Mouse (Mus musculus) stomach, postnatal 0 days (tissue): ENCODE data around the gene Agpat4. TPM values are rescaled to one million over a fixed set of nuclear protein-coding genes. Genes with fewer than 3 reads are reported as not detected.
"Not testable (repeated sequence)": the region's sequence is repeated elsewhere in the genome, so short reads cannot be mapped to it uniquely, and the experiment has no call there.

ENCODE experiments used
- ATAC-seq: fragments of 200-750 bp; cut with Nextera tagmentation; 2 replicates; pipeline ENCODE4 v1.8.0; 2017; ENCODE audit not compliant: low FRiP score, low TSS enrichment
- DNase-seq: peaks from one replicate; pipeline ENCODE4 v3.0.0-alpha.2; 2016; ENCODE audit warnings: low spot score
- H3K27ac ChIP-seq: fragments of 300-500 bp; sonication (generic); replicated peaks from 2 replicates; pipeline ENCODE4 v1.5.1; 2014; ENCODE audit warnings: mild to moderate bottlenecking, control low read depth
- H3K27me3 ChIP-seq: fragments of 300-500 bp; sonication (generic); 2 replicates; pipeline ENCODE4 v1.6.1; 2014; ENCODE audit warnings: low read length; ENCODE audit not compliant: control insufficient read depth, insufficient read depth
- H3K36me3 ChIP-seq: fragments of 300-500 bp; sonication (generic); 2 replicates; pipeline ENCODE4 v1.6.1; 2014; ENCODE audit warnings: low read length, mixed read lengths; ENCODE audit not compliant: control insufficient read depth, insufficient read depth
- H3K4me1 ChIP-seq: fragments of 300-500 bp; sonication (generic); replicated peaks from 2 replicates; pipeline ENCODE4 v1.6.1; 2014; ENCODE audit warnings: antibody characterized with exemption; ENCODE audit not compliant: control insufficient read depth, insufficient read depth
- H3K4me2 ChIP-seq: fragments of 300-500 bp; sonication (generic); replicated peaks from 2 replicates; pipeline ENCODE4 v1.6.1; 2014; ENCODE audit warnings: low read depth, mild to moderate bottlenecking, control low read depth, moderate library complexity
- H3K4me3 ChIP-seq: fragments of 300-500 bp; sonication (generic); 2 replicates; pipeline ENCODE4 v1.5.1; 2014; ENCODE audit warnings: low read depth, low read length, control low read depth
- H3K9ac ChIP-seq: fragments of 300-500 bp; sonication (generic); 2 replicates; pipeline ENCODE4 v1.6.1; 2014; ENCODE audit warnings: mild to moderate bottlenecking, low read length, control low read depth, mixed read lengths
- H3K9me3 ChIP-seq: fragments of 300-500 bp; sonication (generic); 2 replicates; pipeline ENCODE4 v1.6.1; 2016; ENCODE audit warnings: low read length; ENCODE audit not compliant: control insufficient read depth
- CTCF ChIP-seq: IDR thresholded peaks from 2 replicates; pipeline ENCODE4 v1.5.1; 2016; ENCODE audit warnings: antibody characterized with exemption, low read depth, mild to moderate bottlenecking, moderate library complexity
- EP300 ChIP-seq: optimal IDR thresholded peaks from 2 replicates; pipeline ENCODE3; 2016; ENCODE audit warnings: antibody characterized with exemption
- whole genome bisulfite sequencing: fragments of 180-500 bp; shearing (Covaris S2); extraction: QIAGEN DNeasy Blood & Tissue Kit; methylation state at CpG from one replicate; pipeline ENCODE4 v1.1.7; 2014; 5-methylcytosine and 5-hydroxymethylcytosine counted together
- polyA plus RNA-seq: library from polyadenylated mRNA; unstranded; fragments of >200 nt; fragmentation: Nextera tagmentation; extraction: Ambion mirVana; gene quantifications from 2 replicates; pipeline ENCODE4 v1.2.1, GENCODE M21; 2015

The Agpat4 gene
- polyA plus RNA-seq, 1 experiment from 2014 or later = 18.7 TPM

- no peak overlapping the region for H3K9ac ChIP-seq
- no peak for DNase-seq
- no peak overlapping the region for H3K27ac ChIP-seq
- H3K4me2 ChIP-seq = no peak overlapping the region
- no peaks in the 10 kb centered on the region for H3K9me3 ChIP-seq
- no peak for TF ChIP-seq EP300
- TF ChIP-seq CTCF = no peak; the same call in 1 of the 2 replicates
- H3K4me1 ChIP-seq = no peaks in the 10 kb centered on the region
- 41% methylated on average over 6 of the region's 6 CpGs for WGBS
- ATAC-seq = no peak
- H3K36me3 ChIP-seq = peaks cover 10% of the 10 kb centered on the region
- no peaks in the 10 kb centered on the region for H3K27me3 ChIP-seq
- no peak overlapping the region for H3K4me3 ChIP-seq
These were observed 103.4 kb downstream of the Agpat4 start for GRCm38 (mm10) chr17:12221926-12222325.

DNA sequence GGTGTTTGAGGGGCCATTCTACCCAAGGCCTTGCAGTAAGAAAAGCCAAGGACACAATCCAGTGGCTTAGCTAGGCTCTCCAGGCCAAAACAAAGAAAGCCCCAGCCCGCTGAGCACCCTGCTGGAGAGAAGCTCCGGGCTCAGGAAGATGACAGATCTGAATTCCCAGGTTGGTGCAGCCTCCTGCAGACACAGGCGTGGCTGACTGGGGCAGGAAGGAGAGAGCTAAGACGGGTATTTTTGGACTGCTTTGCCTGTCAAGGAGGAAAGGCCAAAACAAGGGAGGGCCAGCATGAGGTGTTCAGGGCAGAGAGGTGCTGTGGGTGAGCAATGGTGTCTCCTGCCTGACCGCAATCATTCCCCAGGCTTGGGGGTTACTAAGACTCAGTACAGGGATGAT is 105.2 kb downstream of the Agpat4 start:
- H3K9ac ChIP-seq = 0 out of 2 replicates have a peak overlapping the region, but pooled peaks have one; percentile 4
- 53% methylated on average over 5 of the region's 5 CpGs for WGBS
- no peak overlapping the region for H3K4me3 ChIP-seq
- no peaks in the 10 kb centered on the region for H3K27me3 ChIP-seq
- ATAC-seq (no peak), DNase-seq (no peak)
- H3K4me1 ChIP-seq = no peaks in the 10 kb centered on the region
- TF ChIP-seq CTCF (no peak), EP300 (no peak)
- no peak overlapping the region for H3K27ac ChIP-seq
- no peaks in the 10 kb centered on the region for H3K9me3 ChIP-seq
- H3K4me2 ChIP-seq = no peak overlapping the region
- H3K36me3 ChIP-seq = peaks cover 8% of the 10 kb centered on the region; the same call in 1 of the 2 replicates

DNA sequence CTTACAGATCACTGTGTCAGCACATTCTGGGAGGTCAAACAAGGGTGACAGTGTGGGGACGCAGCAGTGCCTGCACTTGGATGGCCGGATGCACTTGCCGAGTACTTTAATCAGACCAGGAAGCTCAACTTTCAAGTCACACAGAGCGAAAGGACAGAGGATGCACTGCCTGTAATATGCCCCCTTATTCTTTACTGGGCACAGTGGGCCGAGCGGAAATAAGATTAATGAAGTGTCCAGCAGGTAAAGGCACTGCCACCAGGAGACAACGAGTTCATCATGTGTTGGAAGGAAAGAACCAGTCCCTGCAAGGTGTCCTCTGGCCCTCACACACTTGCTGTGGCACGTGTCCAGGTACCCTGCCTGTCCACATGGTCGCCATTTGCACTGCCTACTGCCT is 105.6 kb downstream of the Agpat4 start:
- 0 out of 2 replicates have a peak, but pooled peaks have one; percentile 6 for ATAC-seq
- Histone ChIP-seq H3K4me2 (no peak overlapping the region), H3K4me3 (no peak overlapping the region), H3K36me3 (peaks cover 9% of the 10 kb centered on the region; the same call in 1 of the 2 replicates), H3K9ac (no peak overlapping the region), H3K27me3 (no peaks in the 10 kb centered on the region), H3K4me1 (no peaks in the 10 kb centered on the region), H3K9me3 (no peaks in the 10 kb centered on the region), H3K27ac (no peak overlapping the region)
- no peak for DNase-seq
- TF ChIP-seq CTCF = no peak
- no peak for TF ChIP-seq EP300
- 77% methylated on average over 8 of the region's 9 CpGs for WGBS

DNA sequence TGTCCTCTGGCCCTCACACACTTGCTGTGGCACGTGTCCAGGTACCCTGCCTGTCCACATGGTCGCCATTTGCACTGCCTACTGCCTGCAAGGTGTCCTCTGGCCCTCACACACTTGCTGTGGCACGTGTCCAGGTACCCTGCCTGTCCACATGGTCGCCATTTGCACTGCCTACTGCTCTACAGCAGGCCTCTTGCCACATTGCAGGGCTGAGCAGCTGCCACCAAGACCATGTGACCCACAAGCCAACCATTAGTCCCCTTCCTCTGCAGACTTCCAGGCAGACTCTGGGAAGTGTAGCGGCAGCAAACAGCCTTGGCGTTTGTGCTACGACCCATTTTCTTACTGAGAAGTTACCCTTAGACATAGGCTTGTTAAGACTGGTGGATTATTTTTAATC is 106.0 kb downstream of the Agpat4 start:
- not testable (repeated sequence) for H3K4me1 ChIP-seq, ATAC-seq, H3K9ac ChIP-seq, DNase-seq, H3K4me2 ChIP-seq, H3K4me3 ChIP-seq, H3K27ac ChIP-seq, H3K27me3 ChIP-seq, H3K9me3 ChIP-seq
- peaks cover 13% of the 10 kb centered on the region; the same call in 1 of the 2 replicates for H3K36me3 ChIP-seq
- WGBS = 81% methylated on average over 5 of the region's 7 CpGs

DNA sequence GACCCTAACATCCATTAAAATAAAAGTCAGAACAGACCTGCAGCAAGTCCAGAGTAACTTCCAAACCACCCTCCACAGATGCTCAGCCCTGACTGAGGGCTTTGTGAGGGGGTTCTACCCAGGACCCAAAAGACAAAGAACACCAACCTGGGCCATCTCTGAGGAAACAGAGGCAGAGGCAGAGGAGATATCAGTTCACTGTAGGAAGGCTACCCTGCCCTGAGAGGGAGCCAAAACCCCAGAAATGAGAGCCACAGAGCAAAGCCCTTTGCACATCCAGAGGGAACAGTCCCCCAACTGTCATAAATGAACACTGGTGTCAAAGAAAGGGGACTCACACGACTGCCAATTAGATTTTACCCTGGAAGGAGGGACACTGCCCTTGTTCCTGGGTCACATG is 106.7 kb downstream of the Agpat4 start:
- TF ChIP-seq CTCF (peak; percentile 39), EP300 (no peak)
- ATAC-seq (no peak), DNase-seq (no peak)
- peaks cover 15% of the 10 kb centered on the region; the same call in 1 of the 2 replicates for H3K36me3 ChIP-seq
- no peak overlapping the region for H3K4me2 ChIP-seq
- H3K4me1 ChIP-seq = no peaks in the 10 kb centered on the region
- no peak overlapping the region for H3K4me3 ChIP-seq
- no peak overlapping the region for H3K27ac ChIP-seq
- no peaks in the 10 kb centered on the region for H3K27me3 ChIP-seq
- H3K9ac ChIP-seq = no peak overlapping the region
- H3K9me3 ChIP-seq = no peaks in the 10 kb centered on the region
- 59% methylated on average over 1 of the region's 1 CpGs for WGBS

- ATAC-seq = no peak
- Histone ChIP-seq H3K9ac (no peak overlapping the region), H3K36me3 (peaks cover 28% of the 10 kb centered on the region), H3K27ac (no peak overlapping the region), H3K4me2 (no peak overlapping the region), H3K4me1 (no peaks in the 10 kb centered on the region), H3K4me3 (no peak overlapping the region), H3K27me3 (no peaks in the 10 kb centered on the region), H3K9me3 (no peaks in the 10 kb centered on the region)
- 57% methylated on average over 12 of the region's 12 CpGs for WGBS
- peak; percentile 80 for TF ChIP-seq CTCF
- no peak for TF ChIP-seq EP300
- no peak for DNase-seq
These were observed 108.0 kb downstream of the Agpat4 start for GRCm38 (mm10) chr17:12226551-12226950.
